Mouse (Mus musculus) megakaryocyte, embryonic 14.5 days (primary cell): ENCODE measurements around the gene Gstm2.

ENCODE experiments used
- FLI1 ChIP-seq: IDR thresholded peaks from 2 replicates; pipeline ENCODE4 v1.6.1; 2012; ENCODE audit warnings: low read length, inconsistent platforms, mixed read lengths
- GATA1 ChIP-seq: IDR thresholded peaks from 3 replicates; pipeline ENCODE4 v1.6.1; 2012; ENCODE audit warnings: mixed read lengths, low read length, inconsistent platforms, borderline replicate concordance

DNA sequence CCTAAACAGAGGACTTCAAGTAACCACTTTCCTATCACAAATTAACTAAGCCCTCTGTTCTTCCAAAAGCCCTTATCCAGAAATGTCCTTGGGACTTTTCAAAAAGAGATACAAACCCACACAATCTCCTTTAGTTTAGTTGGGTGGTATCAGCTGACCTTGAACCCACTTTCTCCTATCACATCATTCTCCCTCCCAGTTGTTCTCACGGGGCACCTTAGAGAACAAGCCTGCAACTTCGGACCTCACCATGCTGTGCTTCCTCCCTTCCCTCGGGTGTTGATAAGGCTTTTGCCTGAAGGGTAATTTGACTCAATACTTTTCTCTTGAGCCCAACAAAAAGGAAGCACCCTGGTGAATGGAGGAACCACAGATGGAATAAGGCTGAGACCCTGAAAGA lies 50.4 kb downstream of the Gstm2 start:
- TF ChIP-seq GATA1 = no peak
- no peak for TF ChIP-seq FLI1
